Mouse (Mus musculus) C2C12 (cell line): Measurements from ENCODE around the gene Elmsan1. TPM values are rescaled to one million over a fixed set of nuclear protein-coding genes. Genes with fewer than 3 reads are reported as not detected.

Source experiments
- H3K27me3 ChIP-seq: one replicate; pipeline ENCODE4 v1.6.1; 2011; ENCODE audit not compliant: control insufficient read depth, insufficient read depth, insufficient read length
- H3K36me3 ChIP-seq: one replicate; pipeline ENCODE4 v1.6.1; 2011; ENCODE audit not compliant: control insufficient read depth, insufficient read depth
- H3K4me3 ChIP-seq: one replicate; pipeline ENCODE4 v1.5.1; 2011; ENCODE audit warnings: mild to moderate bottlenecking, control low read depth; ENCODE audit not compliant: poor library complexity, insufficient read depth, severe bottlenecking
- H3K79me2 ChIP-seq: one replicate; pipeline ENCODE4 v1.6.1; 2011; ENCODE audit not compliant: control insufficient read depth, insufficient read depth
- H3K79me3 ChIP-seq: one replicate; pipeline ENCODE4 v1.6.1; 2011; ENCODE audit warnings: low read depth, control low read depth
- H3ac ChIP-seq: one replicate; pipeline ENCODE3; 2011; ENCODE audit warnings: low read depth; ENCODE audit not compliant: control insufficient read depth, insufficient read length
- CEBPB ChIP-seq: IDR thresholded peaks from one replicate; pipeline ENCODE4 v1.6.1; 2011; ENCODE audit warnings: low read depth, mild to moderate bottlenecking, control low read depth, moderate library complexity
- CTCF ChIP-seq: IDR thresholded peaks from one replicate; pipeline ENCODE4 v1.5.1; 2011; ENCODE audit not compliant: control insufficient read depth, insufficient read depth, insufficient read length
- FOSL1 ChIP-seq: IDR thresholded peaks from one replicate; pipeline ENCODE4 v1.8.0; 2011; ENCODE audit warnings: mild to moderate bottlenecking, low read length; ENCODE audit not compliant: poor library complexity, insufficient read depth, severe bottlenecking
- MAX ChIP-seq: IDR thresholded peaks from one replicate; pipeline ENCODE4 v1.6.1; 2011; ENCODE audit warnings: mild to moderate bottlenecking, control low read depth
- MYOD1 ChIP-seq: IDR thresholded peaks from one replicate; pipeline ENCODE4 v1.6.1; 2011; ENCODE audit warnings: low read depth; ENCODE audit not compliant: control insufficient read depth, insufficient read length
- MYOG ChIP-seq: IDR thresholded peaks from one replicate; pipeline ENCODE4 v1.6.1; 2011; ENCODE audit not compliant: control insufficient read depth, insufficient read length; ENCODE audit errors: extremely low read depth
- USF1 ChIP-seq: IDR thresholded peaks from one replicate; pipeline ENCODE4 v1.6.1; 2011; ENCODE audit warnings: low read depth, mild to moderate bottlenecking, control low read depth, moderate library complexity
- polyA plus RNA-seq: library from polyadenylated mRNA; unstranded; fragments of >200 nt; fragmentation: generic; extraction: Trizol; gene quantifications from one replicate; pipeline ENCODE4 v1.2.1, GENCODE M21; 2012; ENCODE audit warnings: missing spikeins

The Elmsan1 gene
- polyA plus RNA-seq, 1 experiment: 6.5 TPM

DNA sequence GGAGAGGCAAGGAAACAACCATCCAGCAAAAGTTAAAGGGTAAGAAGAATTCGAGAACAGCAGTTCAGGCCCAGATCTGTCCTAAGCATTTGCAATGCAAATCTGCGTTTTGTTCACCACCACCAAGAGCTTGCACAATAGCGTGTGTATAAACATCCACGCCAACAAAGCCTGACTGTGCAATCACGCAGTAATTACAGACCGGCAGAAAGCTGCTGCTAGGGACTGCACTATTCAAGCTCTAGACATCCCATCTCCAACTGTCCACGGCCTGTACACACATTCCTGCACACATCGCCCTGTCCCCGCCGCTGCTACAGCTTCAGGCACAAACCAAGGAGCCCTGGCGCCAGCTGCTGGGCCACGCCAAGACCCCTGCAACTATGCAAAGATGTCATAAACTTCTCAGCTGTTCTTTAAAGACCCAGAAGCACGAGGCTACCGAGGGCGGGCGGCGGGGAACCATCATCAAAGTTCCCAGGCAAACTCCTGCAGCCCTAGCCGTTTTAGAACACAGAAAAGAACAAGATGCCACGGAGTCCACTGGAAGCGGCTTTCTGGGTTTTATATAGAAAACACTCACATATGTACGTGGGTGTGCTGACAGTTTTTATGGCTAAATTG is 1.1 kb downstream of the Elmsan1 start:
- peak overlapping the region; percentile 98 for H3ac ChIP-seq
- H3K4me3 ChIP-seq: peak overlapping the region; percentile 74
- peaks cover 31% of the 10 kb centered on the region for H3K79me3 ChIP-seq
- no peaks in the 10 kb centered on the region for H3K36me3 ChIP-seq
- peaks cover 68% of the 10 kb centered on the region for H3K79me2 ChIP-seq
- H3K27me3 ChIP-seq: no peaks in the 10 kb centered on the region
- TF ChIP-seq CEBPB (peak; percentile 81), MAX (no peak), MYOD1 (no peak), USF1 (no peak)

DNA sequence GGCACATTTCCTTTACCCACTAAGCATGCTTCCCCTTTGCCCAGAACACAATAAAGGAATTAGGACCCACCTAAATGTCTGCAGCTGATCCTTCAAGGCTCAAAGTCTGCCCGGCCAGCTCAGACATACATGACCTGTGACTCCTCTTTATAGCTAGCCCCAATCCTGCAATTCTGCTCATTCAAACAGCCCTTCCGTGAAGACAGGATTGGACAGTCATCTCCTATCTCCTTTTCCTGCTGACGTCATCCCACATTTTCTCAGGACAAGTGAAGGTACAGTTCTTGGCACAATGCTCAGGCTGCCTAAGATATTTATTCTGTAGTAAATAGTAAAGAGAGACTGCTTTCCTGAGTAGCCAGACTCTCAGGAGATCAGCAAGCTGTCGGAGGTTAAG is 1.6 kb downstream of the Elmsan1 start:
- Histone ChIP-seq H3K4me3 (no peak overlapping the region), H3K79me3 (peaks cover 31% of the 10 kb centered on the region), H3K79me2 (peaks cover 72% of the 10 kb centered on the region), H3K36me3 (no peaks in the 10 kb centered on the region), H3K27me3 (no peaks in the 10 kb centered on the region), H3ac (no peak overlapping the region)
- no peak for TF ChIP-seq MYOG
- TF ChIP-seq CTCF: no peak
- no peak for TF ChIP-seq CEBPB
- TF ChIP-seq MAX: no peak
- no peak for TF ChIP-seq FOSL1
- no peak for TF ChIP-seq USF1
- TF ChIP-seq MYOD1: no peak

DNA sequence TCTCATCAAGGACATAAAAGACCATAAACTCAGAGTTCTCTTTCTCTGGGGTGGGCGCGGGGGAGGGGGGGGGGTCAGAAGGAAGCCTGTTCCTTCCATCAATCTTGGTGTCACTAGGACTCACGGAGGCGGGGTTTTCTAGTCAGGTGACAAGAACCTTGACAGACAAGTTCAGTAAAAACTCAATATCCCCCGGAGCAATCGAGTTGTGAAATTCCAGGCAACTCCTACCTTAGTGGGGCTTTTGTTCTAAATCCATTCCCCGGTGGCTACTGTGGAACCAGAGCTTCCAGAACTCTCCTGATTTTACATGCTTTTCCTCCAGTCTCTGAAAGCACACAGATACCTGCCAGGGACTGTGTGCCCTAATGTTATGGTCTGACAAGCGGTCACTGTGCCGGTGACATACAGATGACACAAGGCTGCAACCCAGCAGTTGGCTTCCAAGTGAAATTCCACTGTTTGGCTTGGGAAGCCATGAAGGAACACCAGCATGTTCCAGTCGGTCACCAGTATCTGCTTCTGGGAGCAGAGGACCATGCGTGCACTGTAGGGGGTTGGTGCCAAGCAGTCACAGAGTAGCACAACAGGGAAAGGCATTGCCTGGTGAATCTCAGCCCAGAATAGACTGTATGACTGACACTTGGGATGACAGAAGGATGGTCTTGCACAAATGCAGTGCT is 2.8 kb downstream of the Elmsan1 start:
- no peak for TF ChIP-seq MYOD1
- TF ChIP-seq CTCF: no peak
- no peaks in the 10 kb centered on the region for H3K36me3 ChIP-seq
- H3K4me3 ChIP-seq: no peak overlapping the region

DNA sequence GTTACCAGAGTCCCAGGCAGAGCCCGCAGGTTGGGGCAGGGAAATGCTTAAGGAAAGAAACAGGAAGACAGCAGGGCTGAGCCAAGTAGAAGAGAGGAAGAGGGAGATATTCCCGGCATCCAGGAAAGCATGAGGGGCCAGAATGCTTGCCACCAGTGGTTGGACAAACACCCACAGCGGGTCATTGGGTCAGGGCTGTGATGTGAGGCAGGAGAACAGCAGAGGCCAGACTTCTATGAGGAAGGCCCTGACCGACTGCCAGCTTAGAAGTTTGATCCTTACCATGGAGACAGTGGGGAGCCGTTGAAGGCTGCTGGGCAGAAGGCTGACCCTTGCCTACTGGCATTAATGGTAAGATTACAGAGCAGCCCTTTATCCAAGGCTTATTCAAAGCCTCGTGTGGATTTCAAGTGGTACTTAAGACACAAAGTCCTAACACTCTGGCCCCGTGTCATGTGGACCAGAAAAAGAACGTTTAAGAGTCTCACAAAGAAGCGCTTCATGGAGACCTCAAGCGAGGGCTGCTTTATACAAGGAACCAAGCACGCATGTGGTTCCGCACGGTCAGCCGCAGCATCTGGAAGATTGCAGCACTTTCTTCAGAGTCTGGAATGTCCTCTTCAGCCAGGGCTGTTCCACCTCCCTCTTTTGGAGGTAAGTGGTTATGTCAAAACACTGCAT is 4.0 kb downstream of the Elmsan1 start:
- H3K36me3 ChIP-seq: no peaks in the 10 kb centered on the region
- peaks cover 42% of the 10 kb centered on the region for H3K79me3 ChIP-seq
- peaks cover 96% of the 10 kb centered on the region for H3K79me2 ChIP-seq
- no peaks in the 10 kb centered on the region for H3K27me3 ChIP-seq
- H3ac ChIP-seq: no peak overlapping the region
- TF ChIP-seq MYOG: no peak
- no peak for TF ChIP-seq FOSL1
- TF ChIP-seq USF1: no peak
- no peak for TF ChIP-seq CTCF
- no peak for TF ChIP-seq CEBPB
- TF ChIP-seq MYOD1: no peak
- TF ChIP-seq MAX: no peak
- H3K4me3 ChIP-seq: no peak overlapping the region

More for the DNA sequence above, 2.8 kb downstream of the Elmsan1 start:
- Histone ChIP-seq H3K79me2 (peaks cover 83% of the 10 kb centered on the region), H3ac (no peak overlapping the region), H3K79me3 (peaks cover 41% of the 10 kb centered on the region), H3K27me3 (no peaks in the 10 kb centered on the region)

DNA sequence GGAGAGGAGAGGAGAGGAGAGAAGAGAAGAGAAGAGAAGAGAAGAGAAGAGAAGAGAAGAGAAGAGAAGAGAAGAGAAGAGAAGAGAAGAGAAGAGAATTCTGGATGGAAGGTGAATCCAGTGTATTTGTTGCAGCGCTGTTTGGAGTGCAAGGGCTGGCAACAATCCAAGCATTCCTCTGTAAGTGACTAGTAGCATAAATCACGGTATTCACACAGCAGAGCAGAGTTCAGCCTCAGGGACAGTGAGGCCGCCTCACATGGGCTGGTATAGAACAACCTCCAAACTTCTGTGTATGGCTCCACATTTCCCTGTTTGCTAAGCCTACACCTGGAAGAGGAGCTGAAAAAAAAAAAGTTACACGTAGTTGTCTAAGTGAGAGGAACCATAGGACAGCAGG is 6.4 kb downstream of the Elmsan1 start:
- no peaks in the 10 kb centered on the region for H3K27me3 ChIP-seq
- H3K4me3 ChIP-seq: no peak overlapping the region
- TF ChIP-seq USF1 (no peak), CEBPB (no peak), MYOG (no peak), MYOD1 (no peak), MAX (no peak), FOSL1 (no peak), CTCF (no peak)
- peaks cover 51% of the 10 kb centered on the region for H3K79me3 ChIP-seq
- H3K36me3 ChIP-seq: no peaks in the 10 kb centered on the region
- H3K79me2 ChIP-seq: peaks cover 95% of the 10 kb centered on the region
- H3ac ChIP-seq: no peak overlapping the region

DNA sequence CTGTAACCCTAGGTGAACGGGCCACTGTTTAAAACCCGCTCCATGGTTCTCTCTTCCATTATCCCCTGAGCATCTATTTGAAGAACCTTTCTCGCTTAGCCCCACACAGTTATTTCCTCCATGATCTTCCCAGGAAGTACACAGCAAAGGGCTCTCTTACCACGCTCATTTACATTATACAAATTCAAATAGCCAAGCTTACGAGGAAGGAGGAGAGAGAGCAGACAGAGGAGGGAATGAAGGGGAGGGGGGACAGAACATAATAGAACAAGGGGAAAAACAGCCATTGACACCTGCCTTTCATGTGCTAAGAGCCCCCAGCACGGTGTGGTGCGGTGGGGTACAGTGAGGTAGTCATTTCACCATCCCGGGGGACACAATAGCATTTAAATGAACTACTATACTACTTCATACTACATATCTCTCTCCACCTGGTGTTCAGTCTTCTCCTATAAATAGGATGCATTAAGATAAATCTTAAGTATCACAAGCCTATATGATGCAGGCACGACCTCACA is 7.6 kb downstream of the Elmsan1 start:
- H3ac ChIP-seq: no peak overlapping the region

More for the DNA sequence above, 7.6 kb downstream of the Elmsan1 start:
- no peaks in the 10 kb centered on the region for H3K36me3 ChIP-seq
- no peak overlapping the region for H3K4me3 ChIP-seq
- TF ChIP-seq CTCF: no peak
- no peak for TF ChIP-seq MAX
- no peak for TF ChIP-seq FOSL1
- no peak for TF ChIP-seq MYOD1
- no peak for TF ChIP-seq USF1
- no peak for TF ChIP-seq CEBPB
- TF ChIP-seq MYOG: no peak
- peaks cover 95% of the 10 kb centered on the region for H3K79me2 ChIP-seq
- H3K27me3 ChIP-seq: no peaks in the 10 kb centered on the region
- H3K79me3 ChIP-seq: peaks cover 48% of the 10 kb centered on the region
